Mouse (Mus musculus): ENCODE results near the gene Grwd1.
"Not testable (repeated sequence)": the region's sequence is repeated elsewhere in the genome, so short reads cannot be mapped to it uniquely, and the experiment has no call there.

GRCm38 (mm10) chr7:45878278-45878677 lies 47.5 kb upstream of the Grwd1 start, which contains the start of gene Grin2d:
- TF ChIP-seq POLR2A (IDR thresholded peaks at IDR 0.05; ENCODE audit: borderline replicate concordance, insufficient read depth, low read length); CTCF (IDR thresholded peaks at IDR 0.05; ENCODE audit: borderline replicate concordance, insufficient read depth, low read depth, low read length): not testable (repeated sequence)

All from cerebellum, adult 2 months (tissue).